Mouse (Mus musculus) CH12.LX (cell line): ENCODE results near the gene Serpinb13. TPM values are rescaled to one million over a fixed set of nuclear protein-coding genes. Genes with fewer than 3 reads are reported as not detected.

Experiments used
- polyA plus RNA-seq: library from polyadenylated mRNA; unstranded; fragments of >175 nt; gene quantifications from 2 replicates; pipeline ENCODE4 v1.2.1, GENCODE M21; 2012; ENCODE audit warnings: low read depth; ENCODE audit not compliant: insufficient read length
- total RNA-seq, 2 experiments: library from RNA; depleted of rRNA; stranded (reverse); fragments of 300-350 nt in 1 of 2; fragments of >200 nt in 1 of 2; gene quantifications; 2 replicates each; pipeline ENCODE4 v1.2.3; 2012 to 2014

Serpinb13 gene
- total and polyA plus RNA-seq, 3 experiments, result not detected

Other genes with a start within 250 kb of the Serpinb13 start
- gene Kdsr, start 221.3 kb upstream of the Serpinb13 start, total RNA-seq (2012; rRNA removed), result 4.7 and 6.4 TPM in 2 replicates
- 3.3 and 3.8 TPM in 2 replicates for gene Kdsr, start 221.3 kb upstream of the Serpinb13 start, total RNA-seq (2014; rRNA removed)
- gene Kdsr, start 221.3 kb upstream of the Serpinb13 start, polyA plus RNA-seq, result 6.3 and 8.5 TPM in 2 replicates
- 42.0 and 48.5 TPM in 2 replicates for gene Vps4b, start 184.3 kb upstream of the Serpinb13 start, total RNA-seq (2012; rRNA removed)
- gene Vps4b, start 184.3 kb upstream of the Serpinb13 start, total RNA-seq (2014; rRNA removed), result 51.4 and 56.3 TPM in 2 replicates
- 92.0 and 101 TPM in 2 replicates for gene Vps4b, start 184.3 kb upstream of the Serpinb13 start, polyA plus RNA-seq
- not detected in 2 replicates for gene Serpinb5, start 119.8 kb upstream of the Serpinb13 start, total RNA-seq (2012; rRNA removed)
- gene Serpinb5, start 119.8 kb upstream of the Serpinb13 start, total RNA-seq (2014; rRNA removed), result not detected in 2 replicates
- gene Serpinb5, start 119.8 kb upstream of the Serpinb13 start, polyA plus RNA-seq, result not detected in 2 replicates
- gene Serpinb12, start 46.5 kb upstream of the Serpinb13 start, total RNA-seq (2012; rRNA removed), result not detected in 2 replicates
- gene Serpinb12, start 46.5 kb upstream of the Serpinb13 start, total RNA-seq (2014; rRNA removed), result not detected in 2 replicates
- not detected in 2 replicates for gene Serpinb12, start 46.5 kb upstream of the Serpinb13 start, polyA plus RNA-seq
- not detected in 2 replicates for gene Serpinb3a, start 71.3 kb downstream of the Serpinb13 start, total RNA-seq (2012; rRNA removed)
- not detected in 2 replicates for gene Serpinb3a, start 71.3 kb downstream of the Serpinb13 start, total RNA-seq (2014; rRNA removed)
- gene Serpinb3a, start 71.3 kb downstream of the Serpinb13 start, polyA plus RNA-seq, result not detected in 2 replicates
- gene Serpinb3d, start 102.5 kb downstream of the Serpinb13 start, total RNA-seq (2012; rRNA removed), result not detected in 2 replicates
- gene Serpinb3d, start 102.5 kb downstream of the Serpinb13 start, total RNA-seq (2014; rRNA removed), result not detected in 2 replicates
- gene Serpinb3d, start 102.5 kb downstream of the Serpinb13 start, polyA plus RNA-seq, result not detected in 2 replicates